Mouse (Mus musculus) cerebellum, adult 2 months (tissue): ENCODE measurements around the gene Map3k19. TPM values are rescaled to one million over a fixed set of nuclear protein-coding genes. Genes with fewer than 3 reads are reported as not detected.
A peak's percentile ranks its signal among the peaks of the same experiment; 100 is the strongest.

ENCODE experiments used
- DNase-seq, 2 experiments: peaks; one replicate each; pipeline ENCODE4 v3.0.0; 2021
- H3K27ac ChIP-seq: fragments of 200-500 bp; 2 replicates; pipeline ENCODE4 v1.5.1; 2012; ENCODE audit warnings: low read length, control low read depth, inconsistent platforms; ENCODE audit not compliant: insufficient read depth
- H3K27me3 ChIP-seq: fragments of 200-500 bp; 2 replicates; pipeline ENCODE4 v1.6.1; 2012; ENCODE audit warnings: inconsistent platforms, mild to moderate bottlenecking, low read length, moderate library complexity; ENCODE audit not compliant: control insufficient read depth, insufficient read depth
- H3K4me1 ChIP-seq: fragments of 200-500 bp; 2 replicates; pipeline ENCODE4 v1.6.1; 2011; ENCODE audit warnings: low read length; ENCODE audit not compliant: control insufficient read depth, insufficient read depth
- H3K4me3 ChIP-seq: fragments of 200-500 bp; replicated peaks from 2 replicates; pipeline ENCODE3; 2011; ENCODE audit warnings: mild to moderate bottlenecking, low read depth, low read length, control low read depth; ENCODE audit not compliant: insufficient read depth
- CTCF ChIP-seq: fragments of 200-500 bp; IDR thresholded peaks from 2 replicates; pipeline ENCODE4 v1.5.1; 2011; ENCODE audit warnings: low read depth, mild to moderate bottlenecking, control low read depth, low read length, moderate library complexity, borderline replicate concordance; ENCODE audit not compliant: insufficient read depth
- POLR2A ChIP-seq: fragments of 200-500 bp; IDR thresholded peaks from 2 replicates; pipeline ENCODE4 v1.6.1; 2011; ENCODE audit warnings: low read length, control low read depth, borderline replicate concordance; ENCODE audit not compliant: insufficient read depth
- WGBS: fragments of 180-500 bp; shearing (Covaris S2); methylation state at CpG from one replicate; pipeline ENCODE4 v1.1.7; 2018; 5-methylcytosine and 5-hydroxymethylcytosine counted together
- polyA plus RNA-seq: library from polyadenylated mRNA; depleted of rRNA; stranded (reverse); fragments of >200 nt; gene quantifications from 2 replicates; pipeline ENCODE4 v1.2.3, GENCODE M21; 2012; rRNA removed

Gene Map3k19
- polyA plus RNA-seq, result 1.6 and 2.1 TPM in 2 replicates

- Histone ChIP-seq H3K27ac (no peak within 1 kb of the TSS), H3K4me3 (peak within 1 kb of the TSS; percentile 15), H3K4me1 (no peaks in the 10 kb centered on the region), H3K27me3 (no peaks in the 10 kb centered on the region)
- TF ChIP-seq CTCF (no peak), POLR2A (no peak)
- DNase-seq, result no peak
- 61% methylated on average over 14 of the region's 14 CpGs for WGBS
Measured at GRCm38 (mm10) chr1:127854486-127855222, at the start of gene Map3k19. TSS of gene Map3k19 (minus strand) at chr1:127855031.

GRCm38 (mm10) chr1:127899401-127899800 lies 44.6 kb upstream of the Map3k19 start:
- H3K27me3 ChIP-seq, result no peaks in the 10 kb centered on the region
- TF ChIP-seq CTCF, result no peak
- TF ChIP-seq POLR2A, result no peak
- no peak overlapping the region for H3K27ac ChIP-seq
- H3K4me1 ChIP-seq, result no peaks in the 10 kb centered on the region
- DNase-seq, result no peak
- no peak overlapping the region for H3K4me3 ChIP-seq
- 63% methylated on average over 1 of the region's 1 CpGs for WGBS

- Histone ChIP-seq H3K27me3 (no peaks in the 10 kb centered on the region), H3K27ac (no peak overlapping the region), H3K4me3 (peak overlapping the region; percentile 91), H3K4me1 (no peaks in the 10 kb centered on the region; the same call in 1 of the 2 replicates)
- TF ChIP-seq CTCF (no peak), POLR2A (no peak)
- no peak for DNase-seq
- 14% methylated on average over 8 of the region's 8 CpGs for WGBS
Measured at GRCm38 (mm10) chr1:127869276-127869675, 14.4 kb upstream of the Map3k19 start.

GRCm38 (mm10) chr1:127868300-127869261 lies 13.8 kb upstream of the Map3k19 start, which contains the start of gene Rab3gap1:
TSS of gene Rab3gap1 (plus strand) at chr1:127868773.
- peak; percentile 87 to 91 for DNase-seq
- H3K27ac ChIP-seq, result peak within 1 kb of the TSS; percentile 66; the same call in 1 of the 2 replicates
- 10% methylated on average over 47 of the region's 47 CpGs for WGBS
- H3K4me1 ChIP-seq, result no peaks in the 10 kb centered on the region; the same call in 1 of the 2 replicates
- H3K27me3 ChIP-seq, result no peaks in the 10 kb centered on the region
- peak within 1 kb of the TSS; percentile 91 for H3K4me3 ChIP-seq
- TF ChIP-seq CTCF (no peak), POLR2A (peak; percentile 97)

- TF ChIP-seq CTCF, result no peak
- no peak for TF ChIP-seq POLR2A
- Histone ChIP-seq H3K4me1 (no peaks in the 10 kb centered on the region), H3K27me3 (no peaks in the 10 kb centered on the region), H3K27ac (no peak overlapping the region), H3K4me3 (no peak overlapping the region)
- WGBS, result 77% methylated on average over 7 of the region's 7 CpGs
- no peak for DNase-seq
Measured at GRCm38 (mm10) chr1:127863806-127864205, 9.0 kb upstream of the Map3k19 start.

- Histone ChIP-seq H3K4me1 (no peaks in the 10 kb centered on the region), H3K4me3 (no peak overlapping the region), H3K27ac (no peak overlapping the region), H3K27me3 (no peaks in the 10 kb centered on the region)
- TF ChIP-seq POLR2A (no peak), CTCF (no peak)
- DNase-seq, result no peak
- 86% methylated on average over 5 of the region's 5 CpGs for WGBS
Measured at GRCm38 (mm10) chr1:127861900-127862299, 7.1 kb upstream of the Map3k19 start.

GRCm38 (mm10) chr1:127860492-127860891 lies 5.7 kb upstream of the Map3k19 start:
- no peak for DNase-seq
- H3K27me3 ChIP-seq, result no peaks in the 10 kb centered on the region
- WGBS, result 96% methylated on average over 4 of the region's 4 CpGs
- no peak overlapping the region for H3K27ac ChIP-seq
- no peak overlapping the region for H3K4me3 ChIP-seq
- TF ChIP-seq CTCF, result no peak
- TF ChIP-seq POLR2A, result no peak
- no peaks in the 10 kb centered on the region for H3K4me1 ChIP-seq
